Mouse (Mus musculus) regulatory T cell (primary cell): Measurements from ENCODE around the gene Fah.

Source experiments
- in situ Hi-C: fragments of 300-600 bp; cut with MboI, MseI; formaldehyde crosslinking; loops from one replicate; pipeline ENCODE4 v1.15.1; 2025; ENCODE audit warnings: high pct_unique_total_duplicates

Gene Fah

DNA sequence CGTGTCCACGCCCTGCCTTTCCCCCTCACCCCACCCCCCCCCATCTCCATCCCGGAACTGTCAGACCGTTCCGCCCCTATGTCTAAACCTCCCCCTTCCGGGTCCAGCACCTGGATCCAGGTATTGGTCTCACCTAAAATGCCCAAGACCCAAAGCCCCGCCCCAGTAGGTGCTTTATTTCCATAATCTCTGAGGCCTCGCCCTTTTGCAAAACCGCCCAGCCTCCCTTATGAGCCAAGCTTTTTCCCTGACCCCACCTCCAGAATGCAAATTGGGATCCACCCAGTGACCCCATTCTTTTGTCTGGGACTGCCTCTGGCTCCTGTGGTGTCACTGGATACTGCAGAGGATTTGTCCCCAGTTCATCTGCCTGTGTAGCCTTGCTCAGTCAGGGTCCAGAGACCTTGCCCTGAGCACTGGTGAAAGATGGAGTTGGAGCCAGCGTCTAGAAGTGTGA is at the start of gene Fah:
Fah (minus strand) TSS at position 430 of the 457 bp plus-strand sequence.
- in situ Hi-C loops: no loop called here

DNA sequence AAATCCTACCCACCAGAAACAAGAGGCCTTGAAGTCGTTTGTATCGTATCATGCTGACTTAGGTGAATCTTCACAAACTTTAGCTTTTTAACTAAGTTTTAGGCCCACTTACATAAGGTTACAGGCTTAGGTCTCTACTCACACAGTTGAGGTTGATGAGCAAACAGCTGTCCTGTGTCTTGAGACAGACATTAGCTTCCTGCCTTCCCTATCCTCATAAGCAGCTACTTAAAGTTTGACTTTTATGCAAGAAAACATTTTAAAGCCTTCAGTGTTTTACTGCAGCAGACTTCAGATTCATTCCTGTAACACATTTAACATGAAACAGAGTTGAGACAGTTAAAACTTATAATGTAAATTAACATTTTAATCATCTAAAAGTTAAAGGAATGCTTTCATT is 46.2 kb upstream of the Fah start:
- in situ Hi-C loops: no loop called here

DNA sequence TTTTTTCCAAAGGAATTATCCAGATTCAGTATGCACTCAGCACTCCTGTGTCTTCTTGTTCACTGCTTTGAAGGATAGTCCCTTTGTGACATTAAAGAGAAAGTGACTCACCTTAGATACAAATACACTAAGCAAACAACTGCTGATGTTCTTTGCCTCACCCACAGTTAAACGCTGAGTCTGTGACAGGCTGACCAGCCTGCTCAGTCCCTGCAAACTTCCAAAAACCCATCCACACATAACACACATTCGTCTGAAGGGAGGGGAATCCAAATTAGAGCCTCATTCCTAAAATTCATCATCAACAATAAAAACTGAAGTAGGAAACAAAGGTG is 45.4 kb upstream of the Fah start:
- in situ Hi-C loops: no loop called here

DNA sequence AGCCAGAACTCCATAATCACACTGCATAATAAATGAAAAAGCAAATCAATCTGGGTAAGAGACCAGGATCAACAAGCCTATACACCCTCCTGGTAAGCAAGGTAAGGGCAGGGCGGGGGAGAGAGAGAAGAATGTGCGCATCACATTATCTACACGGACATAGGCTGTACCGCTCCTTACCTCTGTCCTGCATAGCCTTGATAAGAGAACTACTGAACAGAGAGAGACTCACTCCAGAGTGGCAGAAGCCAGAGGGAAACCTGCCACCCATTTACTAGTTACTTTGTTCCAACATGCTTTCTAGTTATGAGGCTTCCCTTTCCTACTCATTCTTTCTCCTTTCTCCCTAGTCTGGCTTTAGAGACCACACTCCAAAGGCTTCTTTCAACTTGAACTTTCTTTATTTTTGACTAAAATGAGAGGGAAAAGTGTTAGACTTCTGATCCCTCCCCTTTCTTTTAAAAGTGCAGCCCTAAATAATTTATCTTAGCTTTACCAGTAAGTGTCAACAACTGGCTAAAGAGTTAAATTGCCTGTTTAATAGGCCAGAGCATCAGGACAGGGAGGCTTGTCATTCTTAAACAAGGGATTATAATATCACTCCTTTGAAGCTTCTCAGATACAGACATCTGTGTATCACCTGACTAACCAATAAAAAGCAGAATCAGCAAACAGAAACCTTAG is 44.9 kb upstream of the Fah start:
- in situ Hi-C loops: no loop called here

DNA sequence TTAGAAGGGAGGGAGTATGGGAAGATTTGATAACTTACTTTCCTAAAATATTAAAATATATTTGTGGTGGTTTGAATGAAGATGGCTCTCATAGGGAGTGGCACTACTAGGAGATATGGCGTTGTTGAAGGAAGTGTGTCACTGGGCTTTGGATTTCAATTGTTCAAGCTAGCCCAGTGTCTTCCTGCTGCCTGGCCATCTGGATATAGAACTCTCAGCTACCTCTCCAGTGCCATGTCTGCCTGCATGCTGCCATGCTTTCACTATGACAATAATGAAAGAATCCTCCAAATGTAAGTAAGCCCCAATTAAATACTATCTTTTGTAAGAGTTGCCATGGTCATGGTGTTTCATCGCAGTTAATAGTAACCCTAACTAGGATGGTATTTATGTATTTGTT is 42.5 kb upstream of the Fah start:
- in situ Hi-C loops: no loop called here

DNA sequence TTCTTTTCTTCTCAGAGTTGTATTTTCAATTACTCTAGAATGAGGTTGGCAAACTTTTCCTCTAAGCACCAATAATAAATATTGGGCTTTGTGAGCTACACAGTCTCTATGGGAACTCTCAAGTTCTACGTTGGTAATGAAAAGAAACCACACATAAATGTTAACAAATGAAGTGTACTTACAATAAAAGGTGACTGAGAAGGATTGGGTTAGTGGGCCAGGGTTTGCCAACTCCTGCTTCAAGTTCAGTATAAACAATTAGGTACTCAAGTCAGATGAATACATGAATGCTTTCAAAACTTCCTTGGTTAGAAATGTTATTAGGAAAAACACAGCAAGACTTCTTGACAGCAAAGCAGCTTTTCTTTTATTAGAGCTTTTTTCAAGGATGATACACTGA is 39.7 kb upstream of the Fah start:
- in situ Hi-C loops: no loop called here

DNA sequence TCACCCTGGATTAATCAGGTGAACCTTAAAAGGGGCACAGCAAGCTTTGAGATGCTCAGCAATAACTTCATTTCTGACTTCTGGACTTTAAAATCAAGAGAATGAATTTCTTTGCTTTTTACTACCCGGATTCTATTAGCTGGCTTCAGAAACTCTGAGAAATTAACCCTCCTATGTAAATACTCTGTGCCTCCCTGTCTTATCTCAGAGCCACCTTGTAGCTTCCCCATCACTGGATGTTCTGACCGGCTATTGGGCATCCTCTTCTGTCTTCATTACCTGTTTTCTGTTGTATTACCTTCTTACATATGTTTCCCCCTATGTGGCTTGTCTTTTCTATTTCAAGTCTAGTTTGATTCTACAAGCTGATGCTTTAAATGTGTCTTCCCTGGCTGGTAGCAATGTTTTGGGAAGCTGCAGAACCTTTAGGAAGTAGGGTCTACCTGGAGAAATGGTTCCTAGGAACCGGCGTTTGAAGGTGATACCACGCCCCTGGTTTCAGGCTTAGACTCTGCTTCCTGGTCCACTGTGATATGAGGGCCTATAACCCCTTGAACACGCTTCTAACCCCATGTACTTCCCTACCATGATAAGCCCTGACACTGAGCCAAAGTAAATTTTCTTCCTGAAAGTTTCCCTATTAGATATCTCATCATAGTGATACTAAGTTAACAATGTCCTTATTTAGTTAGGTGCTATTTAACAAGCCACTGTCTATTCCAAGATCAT is 36.9 kb upstream of the Fah start:
- in situ Hi-C loops: no loop called here

DNA sequence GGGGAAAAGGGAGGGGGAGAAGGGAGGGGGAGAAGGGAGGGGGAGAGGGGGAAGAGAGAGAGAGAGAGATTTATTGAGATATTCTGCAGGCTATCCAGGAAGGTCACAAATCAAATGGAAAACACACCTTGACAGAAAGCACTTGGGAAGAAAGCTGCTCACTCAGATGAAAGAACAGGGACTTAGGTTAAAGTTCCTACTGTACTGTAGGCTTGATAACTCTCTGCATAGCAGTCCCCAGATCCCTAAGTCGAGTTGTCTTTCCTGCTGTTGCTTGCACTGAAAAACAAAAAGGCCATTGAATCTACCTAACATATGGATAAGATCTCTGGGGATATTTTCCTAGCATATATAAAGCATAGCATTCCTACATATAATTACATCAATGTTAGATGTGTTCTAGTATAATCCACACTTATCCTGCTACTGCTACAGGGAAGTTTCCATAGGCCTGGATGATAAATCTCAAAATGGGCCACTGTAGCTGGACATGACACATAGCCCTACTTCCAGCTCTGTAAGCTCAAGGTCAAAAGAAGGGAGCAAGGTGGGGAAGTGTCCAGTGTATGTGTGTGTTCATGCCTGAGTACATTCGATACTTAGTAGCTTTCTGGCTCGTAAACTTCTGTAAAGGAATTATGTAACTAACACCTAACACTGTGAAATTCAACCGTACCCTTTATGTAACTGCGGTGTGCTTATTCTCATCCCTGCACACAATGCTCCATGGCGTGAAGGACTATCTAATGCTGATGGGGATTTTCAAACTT is 35.8 kb upstream of the Fah start:
- in situ Hi-C loops: no loop called here

DNA sequence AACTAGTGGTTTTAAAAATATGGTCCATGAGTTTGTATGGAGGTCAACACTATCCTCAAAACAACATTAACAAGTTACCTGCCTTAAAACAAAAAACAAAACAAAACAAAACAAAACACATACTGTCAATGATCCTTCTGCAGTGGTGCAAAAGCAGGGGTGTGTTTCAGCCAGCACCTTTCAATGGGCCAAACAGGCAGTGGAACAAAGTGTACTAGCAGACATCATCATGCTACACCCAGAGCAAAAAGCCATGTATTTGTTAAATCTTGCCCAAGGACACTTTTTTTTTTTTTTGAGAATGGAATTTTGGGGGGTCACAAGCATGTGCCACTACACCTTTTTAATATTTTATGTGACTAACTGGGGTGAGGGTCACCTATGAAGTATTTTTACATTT is 30.4 kb upstream of the Fah start:
- in situ Hi-C loops: no loop called here

DNA sequence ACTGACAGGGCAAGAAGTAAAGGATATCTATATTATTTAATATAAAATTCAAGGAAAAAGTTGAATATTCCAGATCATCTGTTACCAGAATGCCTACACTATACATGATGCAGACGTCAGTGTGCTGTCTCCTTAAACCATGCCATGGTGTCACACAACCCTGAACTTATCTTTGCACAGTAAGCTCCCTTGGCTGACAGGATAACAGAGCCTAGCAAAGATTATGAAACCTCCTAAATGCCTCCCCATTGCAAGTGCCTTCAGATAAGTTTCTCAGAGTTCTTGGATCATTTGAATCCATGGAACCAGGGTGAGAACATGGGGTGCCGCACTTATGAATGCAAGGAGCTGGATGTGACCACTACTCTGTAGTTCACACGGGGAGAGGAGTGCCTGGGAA is 25.4 kb upstream of the Fah start:
- in situ Hi-C loops: no loop called here

DNA sequence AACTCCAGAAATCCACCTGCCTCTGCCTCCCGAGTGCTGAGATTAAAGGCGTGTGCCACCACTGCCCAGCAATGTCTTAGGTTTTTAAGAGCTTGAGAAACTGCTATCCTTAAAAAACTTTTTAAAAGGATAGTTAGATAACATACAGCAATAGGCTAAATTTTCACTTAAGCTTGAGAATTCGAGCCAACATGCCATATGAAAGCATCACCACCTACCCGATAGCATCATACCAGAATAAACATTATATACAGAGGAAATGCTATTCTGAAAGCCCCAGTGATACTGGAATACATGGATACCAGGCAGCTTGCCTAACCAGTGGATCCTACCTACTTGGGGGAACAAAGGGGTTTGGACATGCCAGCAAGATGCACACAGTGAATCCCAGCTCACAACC is 17.2 kb upstream of the Fah start:
- in situ Hi-C loops: no loop called here

DNA sequence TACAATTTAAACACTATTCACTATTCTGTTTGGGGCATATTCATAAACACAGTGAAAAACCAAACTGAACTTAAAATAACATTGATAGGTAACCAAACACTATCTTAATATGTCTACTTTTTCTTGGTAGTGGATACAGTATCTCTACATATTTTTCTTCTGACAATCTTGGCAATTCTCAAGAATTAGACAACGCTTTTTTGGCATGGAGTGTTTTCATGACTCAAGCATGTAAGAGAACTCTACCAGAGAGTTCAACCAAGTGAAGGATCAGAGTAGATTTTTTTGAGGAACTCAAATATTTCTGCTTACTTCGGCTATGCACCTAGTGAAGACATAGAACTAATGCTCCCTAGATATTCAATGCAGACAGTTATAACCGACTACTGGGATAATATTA is 14.4 kb upstream of the Fah start:
- in situ Hi-C loops: no loop called here

DNA sequence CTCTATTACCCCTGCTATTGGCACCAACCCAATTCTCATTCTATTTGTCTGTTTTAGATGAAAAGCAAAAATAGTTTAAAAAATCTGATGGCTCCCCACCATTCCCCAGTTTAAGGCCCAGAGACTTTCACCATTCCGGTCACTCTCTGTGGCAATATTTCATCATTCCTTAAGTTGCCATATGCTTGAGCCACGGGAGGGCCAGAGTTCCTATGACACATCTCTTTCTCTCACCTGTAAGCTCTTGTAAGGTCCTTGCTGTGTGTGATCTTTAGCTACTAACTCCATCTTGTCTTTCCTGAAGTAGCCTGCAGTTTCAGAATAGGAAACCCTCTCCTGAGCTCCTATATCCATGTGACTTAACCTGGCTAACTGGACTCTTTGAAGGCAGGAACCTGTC is 12.4 kb upstream of the Fah start:
- in situ Hi-C loops: no loop called here

DNA sequence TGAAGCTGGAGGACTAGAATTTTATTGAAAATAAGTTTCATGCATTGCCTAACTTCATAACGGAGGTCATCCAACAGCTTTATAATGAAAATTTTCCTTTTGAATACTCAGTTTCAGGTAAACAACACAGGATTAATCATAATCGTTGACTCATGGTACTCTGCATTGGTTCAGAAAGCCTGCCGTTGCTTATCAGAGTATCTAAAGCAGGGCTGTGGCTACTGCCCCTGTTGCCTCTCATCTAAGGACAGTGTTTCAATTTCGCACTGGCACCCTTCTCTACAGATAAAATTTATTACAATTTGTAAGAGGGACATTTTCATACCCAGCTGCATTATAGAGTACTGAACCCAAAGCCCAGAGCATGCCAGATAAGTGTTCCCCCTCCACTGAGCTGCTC is 5.9 kb upstream of the Fah start:
- in situ Hi-C loops: no loop called here

DNA sequence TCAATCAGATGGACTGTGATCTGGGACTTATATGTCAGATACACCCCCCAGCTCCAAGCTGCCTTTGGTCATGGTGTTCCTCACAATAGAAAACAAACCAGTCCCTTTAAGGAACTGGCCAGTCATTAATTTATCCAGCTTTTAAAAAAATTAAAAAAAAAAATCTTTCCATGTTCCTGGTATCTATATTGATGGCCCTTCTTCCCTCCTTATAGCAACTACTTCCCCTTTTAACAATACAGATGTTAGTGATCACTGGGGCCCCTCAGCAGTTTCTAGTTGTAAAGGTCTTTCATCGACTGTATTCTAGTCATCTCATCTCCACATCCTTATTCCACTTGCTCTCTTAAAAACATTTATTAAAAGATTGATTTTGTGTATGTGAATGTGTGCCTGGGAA is 5.1 kb upstream of the Fah start:
- in situ Hi-C loops: no loop called here

DNA sequence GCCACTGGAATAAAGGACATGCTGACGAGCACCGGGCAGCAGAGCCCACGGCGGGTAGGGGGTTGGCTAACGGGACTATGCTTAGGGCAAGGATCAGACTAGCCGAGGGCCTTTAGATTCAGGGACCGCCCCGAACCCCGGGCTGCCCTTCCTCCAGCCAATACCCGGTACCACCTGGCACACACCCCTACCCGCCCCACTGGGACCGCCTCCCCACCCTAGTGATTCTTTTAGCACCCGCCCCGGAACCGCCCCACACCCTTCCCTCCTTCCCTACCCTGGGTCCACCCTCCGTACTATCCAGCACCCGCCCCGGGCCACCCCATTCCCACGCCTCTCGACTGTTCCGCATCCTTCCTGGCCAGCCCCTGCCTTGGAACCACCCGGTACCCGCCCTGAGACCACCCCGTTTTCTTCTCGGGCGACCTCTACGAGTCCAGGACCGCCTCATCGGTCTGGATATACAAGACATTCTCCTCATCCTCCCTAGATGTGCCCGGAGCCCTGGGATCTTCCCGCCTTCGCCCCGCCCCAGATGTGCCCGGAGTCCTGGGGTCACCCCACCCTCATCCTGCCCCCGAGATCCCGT is 724 bp downstream of the Fah start:
- in situ Hi-C loops: no loop called here

DNA sequence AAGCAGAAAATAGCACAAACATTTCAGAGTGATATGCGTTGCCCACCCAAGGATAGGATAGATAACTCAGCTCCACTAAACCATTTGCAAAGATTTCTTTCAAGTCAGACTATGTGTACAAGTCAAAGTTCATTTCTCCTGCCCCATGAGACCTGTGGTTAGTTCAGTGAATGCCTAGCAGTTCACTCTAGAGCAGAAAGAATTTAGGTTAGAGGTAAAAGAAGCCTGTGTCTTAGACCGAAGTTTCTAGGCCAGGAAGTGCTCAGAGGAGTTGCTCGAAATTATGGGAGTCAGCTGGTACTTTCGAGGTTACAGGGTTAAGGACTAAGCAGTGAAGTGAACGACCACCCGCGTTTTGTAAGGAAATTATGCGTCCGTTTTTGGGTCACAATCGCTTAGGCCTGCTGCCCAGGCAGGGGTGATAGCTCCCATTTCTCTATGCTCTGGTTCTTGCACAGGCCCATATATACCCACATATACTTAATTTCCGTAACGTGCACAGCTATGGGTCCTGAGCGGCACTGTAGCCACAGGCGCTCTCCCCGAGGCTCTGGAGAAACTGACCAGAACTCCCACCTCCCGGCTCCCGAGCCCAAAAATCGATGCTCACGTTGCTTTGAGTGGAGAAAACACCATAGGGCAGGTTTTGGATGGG is 1.4 kb downstream of the Fah start:
- in situ Hi-C loops: no loop called here

DNA sequence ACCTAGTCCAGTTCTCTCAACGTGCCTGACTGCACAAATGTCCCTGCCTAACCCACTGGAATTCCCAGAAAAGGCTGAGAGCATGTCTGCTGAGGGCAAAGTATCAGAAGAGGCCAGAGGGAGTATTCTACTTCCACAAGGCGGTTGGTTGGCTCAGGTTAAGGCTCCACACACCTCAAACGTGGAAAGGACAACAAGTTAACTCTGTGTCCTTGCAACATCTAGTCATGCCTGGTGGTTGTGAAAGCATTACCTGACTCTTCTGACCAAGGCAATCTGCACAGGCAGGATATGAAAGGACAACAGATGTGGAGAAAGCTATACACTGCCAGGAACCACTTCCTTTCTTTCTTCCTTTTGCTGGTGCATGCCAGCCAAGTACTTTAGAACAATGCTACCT is 2.0 kb downstream of the Fah start:
- in situ Hi-C loops: no loop called here

DNA sequence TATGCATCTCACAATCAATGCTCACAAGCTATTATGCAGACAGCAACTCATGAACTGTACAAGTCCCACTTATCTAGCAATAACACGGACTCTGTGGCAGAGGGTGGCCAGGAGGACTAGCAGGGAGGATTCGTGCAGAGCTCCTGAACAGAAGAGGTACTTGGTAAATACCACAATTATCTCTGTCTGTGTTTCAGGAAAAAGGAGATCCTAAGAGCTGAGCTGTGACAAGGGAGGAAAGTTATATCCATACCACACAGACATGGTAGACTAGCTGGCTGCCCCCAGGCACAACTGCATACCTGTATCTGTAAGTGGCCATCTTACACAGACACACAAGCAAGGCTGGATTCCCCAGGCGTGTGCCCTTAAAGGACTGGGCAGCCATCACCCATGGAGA is 5.2 kb downstream of the Fah start:
- in situ Hi-C loops: no loop called here

DNA sequence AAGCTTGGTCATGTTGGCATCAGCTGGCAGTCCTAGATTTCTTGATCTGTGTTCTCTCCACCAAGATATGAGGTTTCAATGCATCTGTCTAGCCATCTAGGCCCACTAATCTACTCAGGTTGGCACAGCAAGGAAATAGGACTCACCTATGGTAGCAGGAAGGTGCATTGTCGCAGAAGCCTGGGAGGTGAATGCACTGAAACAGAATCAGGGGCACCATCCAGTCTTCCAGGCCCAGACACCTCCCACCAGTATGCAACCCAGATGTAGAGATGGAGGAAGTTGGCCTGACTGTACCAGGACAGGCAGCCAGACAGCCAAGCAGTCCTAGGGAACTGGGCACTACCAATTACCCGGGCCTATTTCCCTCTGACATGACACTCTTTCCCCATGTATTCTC is 5.9 kb downstream of the Fah start:
- in situ Hi-C loops: no loop called here

DNA sequence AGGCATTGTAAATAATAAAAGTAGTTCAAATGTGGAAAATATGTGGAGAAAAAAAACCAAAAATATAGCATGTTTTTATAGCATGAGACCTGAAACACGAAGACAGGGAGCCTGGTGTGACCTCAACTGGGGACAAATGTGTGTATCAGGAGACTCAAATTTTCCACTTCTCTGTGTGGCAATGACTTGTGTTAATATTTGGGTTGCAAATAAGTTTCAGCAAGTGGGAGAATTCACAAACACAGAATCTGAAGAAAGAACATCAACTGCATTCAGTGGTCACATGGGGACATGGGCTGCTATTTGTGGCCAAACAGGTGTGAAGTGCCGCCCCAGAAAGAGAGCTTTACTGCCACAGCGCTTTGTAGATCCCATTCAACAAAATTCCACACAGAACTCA is 9.9 kb downstream of the Fah start:
- in situ Hi-C loops: loop anchor here (10.0 kb wide), 1 partner anchor 148 kb away; no protein-coding TSS in a partner anchor

DNA sequence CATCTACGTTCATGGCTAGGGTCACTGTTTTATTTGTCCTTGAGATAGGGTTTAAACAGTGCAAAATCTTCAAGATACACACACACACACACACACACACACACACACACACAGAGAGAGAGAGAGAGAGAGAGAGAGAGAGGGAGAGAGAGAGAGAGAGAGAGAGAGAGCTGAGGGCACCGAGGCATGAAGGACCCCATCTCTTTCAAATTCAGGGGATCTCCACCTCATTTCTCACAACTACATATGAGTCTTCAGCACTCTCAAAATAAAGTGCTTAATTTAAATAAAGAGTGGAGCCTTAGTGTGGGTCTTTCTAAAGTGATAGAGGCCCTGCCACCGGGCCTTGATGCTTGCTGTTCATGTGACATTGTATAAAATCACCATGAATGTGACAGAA is 10.5 kb downstream of the Fah start:
- in situ Hi-C loops: loop anchor here (10.0 kb wide), 1 partner anchor 149 kb away; no protein-coding TSS in a partner anchor
